In the genomic region with DNA sequence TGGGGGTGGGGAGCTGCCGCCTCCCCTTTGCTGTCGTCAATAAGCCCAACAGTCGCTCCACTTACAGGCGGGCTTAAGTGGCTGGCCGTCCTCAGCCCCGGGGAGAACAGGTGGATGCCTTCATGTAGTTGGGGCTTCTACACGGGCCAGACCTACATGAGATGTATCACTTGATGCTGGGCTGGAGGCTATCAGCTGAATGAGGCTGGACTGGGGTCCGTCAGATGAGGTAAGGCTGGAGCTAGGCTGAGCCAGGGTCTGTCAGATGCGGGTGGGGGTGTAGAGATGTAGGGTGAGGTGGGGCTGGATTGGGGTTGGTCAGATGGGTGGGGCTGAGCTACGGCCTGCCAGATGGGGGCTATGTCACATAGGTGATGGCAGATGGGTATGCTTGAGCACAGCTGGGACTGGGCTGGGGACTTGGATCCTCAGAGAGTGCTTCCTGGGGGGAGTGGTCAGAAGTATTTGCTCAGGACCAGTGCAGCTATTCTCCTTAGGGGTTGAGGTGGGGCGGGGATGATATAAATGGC, we compare ENCODE assay signal across 12 mouse cellular contexts. TPM values are rescaled to one million over a fixed set of nuclear protein-coding genes. Genes with fewer than 3 reads are reported as not detected.
A peak's percentile ranks its signal among the peaks of the same experiment; 100 is the strongest.
DNase-seq lines count a peak whose midpoint lies in the region; ATAC-seq and TF ChIP-seq lines count a peak whose summit lies in the region.
"Had no signal": no experiment of that assay in that cellular context is flagged by ENCODE, and none has a peak within 500 bp of the region (broad histone marks: within the 10 kb centered on the region; RNA-seq: fewer than 3 reads in every experiment).

No protein-coding gene starts in this region.

- H3K9ac ChIP-seq in lung, embryonic 14.5 days: no peak overlapping the region
- no peak overlapping the region for H3K9ac ChIP-seq in embryonic facial prominence, embryonic 11.5 days (replicated peaks; ENCODE audit: low read length)
- H3K9ac ChIP-seq in limb, embryonic 14.5 days (ENCODE audit: low read depth, low read length, severe bottlenecking): no peak overlapping the region

- H3K9me3 ChIP-seq in lung, embryonic 14.5 days (ENCODE audit: low read depth, low read length): no peaks in the 10 kb centered on the region
- H3K9me3 ChIP-seq in embryonic facial prominence, embryonic 11.5 days (replicated peaks; ENCODE audit: control insufficient read depth, low read length): no peaks in the 10 kb centered on the region
- H3K9me3 ChIP-seq in limb, embryonic 14.5 days (ENCODE audit: control insufficient read depth, low read length): no peaks in the 10 kb centered on the region

- no peaks in the 10 kb centered on the region for H3K27me3 ChIP-seq in lung, embryonic 14.5 days (ENCODE audit: insufficient read depth, low read length)
- H3K27me3 ChIP-seq in embryonic facial prominence, embryonic 11.5 days (ENCODE audit: control insufficient read depth, insufficient read depth, low read length): no peaks in the 10 kb centered on the region
- no peaks in the 10 kb centered on the region for H3K27me3 ChIP-seq in limb, embryonic 14.5 days (ENCODE audit: control insufficient read depth, insufficient read depth, low read length)

- TF ChIP-seq POLR2A in limb, embryonic 14.5 days (IDR thresholded peaks at IDR 0.05; ENCODE audit: borderline replicate concordance, extremely low read depth, insufficient read depth, insufficient read length): no peak

- intact Hi-C loops in gastrocnemius, postnatal 14 days (cut with DNase I; ENCODE audit: low total_unique reads): no loop called here

- H3K27ac ChIP-seq in lung, embryonic 14.5 days (ENCODE audit: low read depth): no peak overlapping the region
- no peak overlapping the region for H3K27ac ChIP-seq in embryonic facial prominence, embryonic 11.5 days (replicated peaks; ENCODE audit: low read depth, low read length)
- H3K27ac ChIP-seq in limb, embryonic 14.5 days (replicated peaks; ENCODE audit: low read depth, low read length): no peak overlapping the region

- H3K4me2 ChIP-seq in lung, embryonic 14.5 days: no peak overlapping the region
- H3K4me2 ChIP-seq in embryonic facial prominence, embryonic 11.5 days (ENCODE audit: low read depth, low read length): no peak overlapping the region
- H3K4me2 ChIP-seq in limb, embryonic 14.5 days (replicated peaks; ENCODE audit: low read depth, low read length, severe bottlenecking): no peak overlapping the region

- DNase-seq in heart, adult 11 months: peak; percentile 93
- no peak for DNase-seq in heart, postnatal 4 days
- peak; percentile 10 for DNase-seq in lung, embryonic 14.5 days
- DNase-seq in lung, postnatal 10 days: no peak
- DNase-seq in embryonic facial prominence, embryonic 11.5 days (ENCODE audit: low spot score): no peak
- no peak for DNase-seq in limb, embryonic 14.5 days (ENCODE audit: low spot score)
- no peak for DNase-seq in adrenal gland, postnatal 36 days
- no peak for DNase-seq in gastrocnemius, postnatal 14 days
- DNase-seq: cerebellum, adult 2 months; kidney, postnatal 14 days had no signal

- WGBS in lung, embryonic 14.5 days: 7% methylated on average over 11 of the region's 11 CpGs
- 22% methylated on average over 11 of the region's 11 CpGs for WGBS in embryonic facial prominence, embryonic 11.5 days
- WGBS in limb, embryonic 14.5 days: 19% methylated on average over 11 of the region's 11 CpGs

- H3K4me1 ChIP-seq in lung, embryonic 14.5 days (ENCODE audit: insufficient read depth): peaks cover 5% of the 10 kb centered on the region
- H3K4me1 ChIP-seq in embryonic facial prominence, embryonic 11.5 days (ENCODE audit: control insufficient read depth, insufficient read depth, low read length): 0 out of 2 replicates have a peak, but pooled peaks cover 2% of the 10 kb centered on the region
- H3K4me1 ChIP-seq in limb, embryonic 14.5 days (ENCODE audit: control insufficient read depth, insufficient read depth, low read length): no peaks in the 10 kb centered on the region

- no peak for TF ChIP-seq CTCF in lung, embryonic 14.5 days (IDR thresholded peaks at IDR 0.05; ENCODE audit: low read depth)

- ATAC-seq in lung, embryonic 14.5 days (ENCODE audit: insufficient read depth): peak; percentile 6; the same call in 1 of the 2 replicates
- peak; percentile 35 for ATAC-seq in embryonic facial prominence, embryonic 11.5 days (replicated peaks; ENCODE audit: insufficient number of reproducible peaks, low FRiP score, low TSS enrichment, low read depth)
- ATAC-seq in limb, embryonic 14.5 days (ENCODE audit: low FRiP score, low read depth): 0 out of 2 replicates have a peak, but pooled peaks have one; percentile 44

- no peak overlapping the region for H3K4me3 ChIP-seq in lung, embryonic 14.5 days (ENCODE audit: low read depth, low read length)
- no peak overlapping the region for H3K4me3 ChIP-seq in embryonic facial prominence, embryonic 11.5 days (ENCODE audit: low read depth, low read length)
- no peak overlapping the region for H3K4me3 ChIP-seq in limb, embryonic 14.5 days (replicated peaks; ENCODE audit: low read length)

- no peaks in the 10 kb centered on the region for H3K36me3 ChIP-seq in lung, embryonic 14.5 days (ENCODE audit: insufficient read depth)
- no peaks in the 10 kb centered on the region for H3K36me3 ChIP-seq in embryonic facial prominence, embryonic 11.5 days (replicated peaks; ENCODE audit: control insufficient read depth, insufficient read depth, low read depth, low read length)
- no peaks in the 10 kb centered on the region for H3K36me3 ChIP-seq in limb, embryonic 14.5 days (ENCODE audit: control insufficient read depth, insufficient read depth, low read length)

RNA-seq across cellular contexts. Expression of gene Aqp12, which starts 27.0 kb away (rescaled TPM):
- total RNA-seq in heart, postnatal 4 days (2021): not detected
- not detected in 2 replicates for polyA plus RNA-seq in lung, embryonic 14.5 days (2014; fragmentation: Nextera tagmentation; extraction: Ambion mirVana)
- polyA plus RNA-seq in embryonic facial prominence, embryonic 11.5 days (2014; fragmentation: Nextera tagmentation; extraction: Ambion mirVana): not detected in 2 replicates
- not detected in 2 replicates for polyA plus RNA-seq in limb, embryonic 14.5 days (2012; rRNA removed)
- not detected in 2 replicates for polyA plus RNA-seq in limb, embryonic 14.5 days (2014; fragmentation: Nextera tagmentation; extraction: Ambion mirVana)
- not detected for total RNA-seq in adrenal gland, postnatal 36 days (2021)
- not detected for total RNA-seq in gastrocnemius, postnatal 14 days (2021)
- total RNA-seq: granulocyte monocyte progenitor cell, adult 5-6 weeks had no signal
- polyA plus RNA-seq: C2C12; cerebellum, adult 2 months had no signal

RNA-seq across cellular contexts. Expression of gene Gpr35, which starts 28.5 kb away (rescaled TPM):
- under 1 TPM; 0.38 to 0.59 TPM for total RNA-seq in heart, postnatal 4 days (2021)
- 0.19 and 0.50 TPM in 2 replicates for polyA plus RNA-seq in lung, embryonic 14.5 days (2014; fragmentation: Nextera tagmentation; extraction: Ambion mirVana)
- polyA plus RNA-seq in embryonic facial prominence, embryonic 11.5 days (2014; fragmentation: Nextera tagmentation; extraction: Ambion mirVana): 0.21 and 0.25 TPM in 2 replicates
- polyA plus RNA-seq in limb, embryonic 14.5 days (2012; rRNA removed): 0.73 and 1.1 TPM in 2 replicates
- polyA plus RNA-seq in limb, embryonic 14.5 days (2014; fragmentation: Nextera tagmentation; extraction: Ambion mirVana): 0.91 and 0.98 TPM in 2 replicates
- 1 to 10 TPM in 1 of 2 experiments, under 1 TPM in 1; 0.53 to 1.9 TPM for total RNA-seq in adrenal gland, postnatal 36 days (2021)
- total RNA-seq in gastrocnemius, postnatal 14 days (2021): under 1 TPM; 0.16 to 0.43 TPM

RNA-seq across cellular contexts. Expression of gene Capn10, which starts 45.0 kb away (rescaled TPM):
- total RNA-seq in heart, postnatal 4 days (2021): 10 to 100 TPM; 10.2 to 14.0 TPM
- polyA plus RNA-seq in lung, embryonic 14.5 days (2014; fragmentation: Nextera tagmentation; extraction: Ambion mirVana): 22.2 and 26.8 TPM in 2 replicates
- polyA plus RNA-seq in embryonic facial prominence, embryonic 11.5 days (2014; fragmentation: Nextera tagmentation; extraction: Ambion mirVana): 25.4 and 32.4 TPM in 2 replicates
- polyA plus RNA-seq in limb, embryonic 14.5 days (2012; rRNA removed): 34.9 and 39.4 TPM in 2 replicates
- polyA plus RNA-seq in limb, embryonic 14.5 days (2014; fragmentation: Nextera tagmentation; extraction: Ambion mirVana): 23.2 and 28.6 TPM in 2 replicates
- 10 to 100 TPM; 16.0 to 16.7 TPM for total RNA-seq in adrenal gland, postnatal 36 days (2021)
- 1 to 10 TPM; 4.1 to 4.7 TPM for total RNA-seq in gastrocnemius, postnatal 14 days (2021)

Comparison
In these comparisons a context has a peak if more than half of its experiments do, and no peak if none do; other contexts are left out.
1. DNase-seq: peak in heart, adult 11 months (single experiment) and lung, embryonic 14.5 days (single experiment); none in heart, postnatal 4 days (single experiment), lung, postnatal 10 days (single experiment), embryonic facial prominence, embryonic 11.5 days (single experiment), limb, embryonic 14.5 days (single experiment), adrenal gland, postnatal 36 days (0 of 2) and gastrocnemius, postnatal 14 days (single experiment).
2. Peak in every context shown above with its lines, with median percentiles within 50 percentile points of each other: ATAC-seq.